Mouse (Mus musculus) embryonic fibroblast, embryonic 13.5 days (primary cell): ENCODE data around the gene Ankrd17. TPM values are rescaled to one million over a fixed set of nuclear protein-coding genes. Genes with fewer than 3 reads are reported as not detected.

Source experiments
- H3K27ac ChIP-seq: 2 replicates; pipeline ENCODE4 v1.5.1; 2012; ENCODE audit warnings: low read length, control low read depth, inconsistent platforms; ENCODE audit not compliant: insufficient read depth
- H3K4me1 ChIP-seq: 2 replicates; pipeline ENCODE4 v1.6.1; 2011; ENCODE audit warnings: low read length; ENCODE audit not compliant: control insufficient read depth, insufficient read depth
- H3K4me3 ChIP-seq: 2 replicates; pipeline ENCODE4 v1.5.1; 2011; ENCODE audit warnings: mild to moderate bottlenecking, control low read depth, low read length; ENCODE audit not compliant: insufficient read depth
- CTCF ChIP-seq: IDR thresholded peaks from 2 replicates; pipeline ENCODE4 v1.5.1; 2011; ENCODE audit warnings: mild to moderate bottlenecking, control low read depth, low read length, moderate library complexity, borderline replicate concordance; ENCODE audit not compliant: insufficient read depth
- POLR2A ChIP-seq: IDR thresholded peaks from 2 replicates; pipeline ENCODE4 v1.6.1; 2011; ENCODE audit warnings: low read depth, mild to moderate bottlenecking, control low read depth, low read length, moderate library complexity
- polyA plus RNA-seq: library from polyadenylated mRNA; stranded (reverse); fragments of >200 nt; gene quantifications from 2 replicates; pipeline ENCODE4 v1.2.4, GENCODE M21; 2011; ENCODE audit warnings: low read depth; ENCODE audit not compliant: missing spikeins, insufficient read length

Gene Ankrd17
- polyA plus RNA-seq, 1 experiment = 120 TPM

GRCm38 (mm10) chr5:90373708-90374107, 7.3 kb upstream of the Ankrd17 start:
- no peak overlapping the region for H3K4me3 ChIP-seq
- H3K27ac ChIP-seq = no peak overlapping the region
- TF ChIP-seq CTCF (no peak), POLR2A (no peak)
- H3K4me1 ChIP-seq = no peaks in the 10 kb centered on the region

- TF ChIP-seq CTCF = no peak
- TF ChIP-seq POLR2A = no peak
- Histone ChIP-seq H3K4me1 (no peaks in the 10 kb centered on the region), H3K27ac (no peak overlapping the region), H3K4me3 (no peak overlapping the region)
Measured at GRCm38 (mm10) chr5:90370401-90370800, 4.0 kb upstream of the Ankrd17 start.

GRCm38 (mm10) chr5:90367067-90367303, 608 bp upstream of the Ankrd17 start, which contains the start of gene Gm9958:
Gene Gm9958 (plus strand): TSS chr5:90367204.
- peak within 1 kb of the TSS; percentile 99 for H3K4me3 ChIP-seq
- H3K27ac ChIP-seq = peak within 1 kb of the TSS; percentile 98
- H3K4me1 ChIP-seq = no peaks in the 10 kb centered on the region; the same call in 1 of the 2 replicates
- TF ChIP-seq POLR2A (no peak), CTCF (no peak)

GRCm38 (mm10) chr5:90365141-90365951, 1.0 kb downstream of the Ankrd17 start:
- Histone ChIP-seq H3K27ac (peak overlapping the region; percentile 69), H3K4me1 (no peaks in the 10 kb centered on the region; the same call in 1 of the 2 replicates), H3K4me3 (peak overlapping the region; percentile 91)
- TF ChIP-seq POLR2A (no peak), CTCF (no peak)

GRCm38 (mm10) chr5:90364526-90364925, 1.9 kb downstream of the Ankrd17 start:
- Histone ChIP-seq H3K4me3 (peak overlapping the region; percentile 91), H3K27ac (no peak overlapping the region), H3K4me1 (no peaks in the 10 kb centered on the region; the same call in 1 of the 2 replicates)
- TF ChIP-seq CTCF (no peak), POLR2A (no peak)

- Histone ChIP-seq H3K4me3 (no peak overlapping the region), H3K27ac (no peak overlapping the region), H3K4me1 (no peaks in the 10 kb centered on the region; the same call in 1 of the 2 replicates)
- TF ChIP-seq CTCF (no peak), POLR2A (no peak)
Measured at GRCm38 (mm10) chr5:90355824-90356223, 10.6 kb downstream of the Ankrd17 start.

- TF ChIP-seq POLR2A (no peak), CTCF (no peak)
- H3K27ac ChIP-seq = no peak overlapping the region
- H3K4me1 ChIP-seq = no peaks in the 10 kb centered on the region; the same call in 1 of the 2 replicates
- H3K4me3 ChIP-seq = no peak overlapping the region
Measured at GRCm38 (mm10) chr5:90353552-90354317, 12.6 kb downstream of the Ankrd17 start.

- TF ChIP-seq POLR2A = no peak
- no peak for TF ChIP-seq CTCF
- Histone ChIP-seq H3K4me1 (no peaks in the 10 kb centered on the region; the same call in 1 of the 2 replicates), H3K4me3 (no peak overlapping the region), H3K27ac (no peak overlapping the region)
Measured at GRCm38 (mm10) chr5:90346877-90347276, 19.5 kb downstream of the Ankrd17 start.

GRCm38 (mm10) chr5:90340847-90341246, 25.5 kb downstream of the Ankrd17 start:
- Histone ChIP-seq H3K27ac (no peak overlapping the region), H3K4me3 (no peak overlapping the region), H3K4me1 (no peaks in the 10 kb centered on the region)
- TF ChIP-seq POLR2A = no peak
- TF ChIP-seq CTCF = no peak

GRCm38 (mm10) chr5:90339953-90340343, 26.4 kb downstream of the Ankrd17 start:
- TF ChIP-seq POLR2A (no peak), CTCF (no peak)
- H3K4me3 ChIP-seq = no peak overlapping the region
- no peak overlapping the region for H3K27ac ChIP-seq
- H3K4me1 ChIP-seq = no peaks in the 10 kb centered on the region
